Mouse (Mus musculus) G1E (cell line): Measurements from ENCODE around the gene Iqcf4. TPM values are rescaled to one million over a fixed set of nuclear protein-coding genes. Genes with fewer than 3 reads are reported as not detected.

Experiments
- ATAC-seq: 2 replicates; pipeline ENCODE4 v1.8.0; 2016; ENCODE audit warnings: mild to moderate bottlenecking; ENCODE audit not compliant: insufficient number of reproducible peaks, poor library complexity, low FRiP score, severe bottlenecking; ENCODE audit errors: extremely low read depth
- DNase-seq: peaks from one replicate; pipeline ENCODE4 v3.0.0; 2012; ENCODE audit warnings: low spot score
- H3K27me3 ChIP-seq: 2 replicates; pipeline ENCODE4 v1.6.1; 2012; ENCODE audit warnings: mild to moderate bottlenecking, low read length, inconsistent platforms; ENCODE audit not compliant: insufficient read depth
- H3K36me3 ChIP-seq: replicated peaks from 2 replicates; pipeline ENCODE3; 2012; ENCODE audit warnings: mild to moderate bottlenecking, inconsistent platforms
- H3K4me1 ChIP-seq: 2 replicates; pipeline ENCODE4 v1.6.1; 2012; ENCODE audit warnings: low read depth, low read length, inconsistent platforms, mixed read lengths; ENCODE audit not compliant: insufficient read depth
- H3K4me3 ChIP-seq: 2 replicates; pipeline ENCODE4 v1.5.1; 2012; ENCODE audit warnings: low read depth, mild to moderate bottlenecking, inconsistent platforms, low read length, moderate library complexity, mixed read lengths
- H3K9me3 ChIP-seq: replicated peaks from 2 replicates; pipeline ENCODE4 v1.6.1; 2012; ENCODE audit warnings: inconsistent platforms
- CTCF ChIP-seq: IDR thresholded peaks from 2 replicates; pipeline ENCODE4 v1.5.1; 2012; ENCODE audit warnings: low read depth, low read length, inconsistent platforms, mixed read lengths
- GATA1 ChIP-seq: IDR thresholded peaks from 2 replicates; pipeline ENCODE4 v1.6.1; 2012; ENCODE audit warnings: borderline replicate concordance, low read length, inconsistent platforms, mixed read lengths
- GATA2 ChIP-seq: IDR thresholded peaks from 2 replicates; pipeline ENCODE4 v1.6.1; 2012; ENCODE audit warnings: low read depth, low read length, inconsistent platforms, borderline replicate concordance
- POLR2AphosphoS5 ChIP-seq: IDR thresholded peaks from 2 replicates; pipeline ENCODE4 v1.6.1; 2012; ENCODE audit warnings: low read depth, low read length, inconsistent platforms; ENCODE audit not compliant: insufficient replicate concordance
- TAL1 ChIP-seq: conservative IDR thresholded peaks from 2 replicates; pipeline ENCODE4 v1.6.1; 2012; ENCODE audit warnings: low read depth, low read length, inconsistent platforms, mixed read lengths
- polyA plus RNA-seq: library from polyadenylated mRNA; stranded (reverse); fragments of >175 nt; gene quantifications from 2 replicates; pipeline ENCODE4 v1.2.3, GENCODE M21; 2012
- total RNA-seq, 2 experiments: library from RNA; stranded (forward) in 1 of 2; stranded (reverse) in 1 of 2; fragments of 200-1000 nt in 1 of 2; fragments of >200 nt in 1 of 2; fragmentation: Nextera tagmentation in 1 of 2; gene quantifications; 2 replicates each; pipeline ENCODE4 v1.2.3; 2014 to 2017

The Iqcf4 gene
- total and polyA plus RNA-seq, 3 experiments: not detected

GRCm38 (mm10) chr9:106534975-106535374, 35.8 kb downstream of the Iqcf4 start:
- ATAC-seq: no peak
- H3K4me1 ChIP-seq: no peaks in the 10 kb centered on the region; the same call in 1 of the 2 replicates
- no peak for DNase-seq
- H3K9me3 ChIP-seq: peaks cover under 1% of the 10 kb centered on the region; the same call in 1 of the 2 replicates
- no peaks in the 10 kb centered on the region for H3K36me3 ChIP-seq
- H3K27me3 ChIP-seq: no peaks in the 10 kb centered on the region; the same call in 1 of the 2 replicates
- H3K4me3 ChIP-seq: no peak overlapping the region
- TF ChIP-seq POLR2AphosphoS5 (no peak), GATA1 (no peak), GATA2 (no peak), CTCF (no peak), TAL1 (no peak)

GRCm38 (mm10) chr9:106534296-106534695, 36.5 kb downstream of the Iqcf4 start:
- no peak for TF ChIP-seq POLR2AphosphoS5
- no peak for TF ChIP-seq CTCF
- no peak for TF ChIP-seq GATA2
- TF ChIP-seq GATA1: no peak
- no peaks in the 10 kb centered on the region; the same call in 1 of the 2 replicates for H3K4me1 ChIP-seq
- DNase-seq: no peak
- no peaks in the 10 kb centered on the region; the same call in 1 of the 2 replicates for H3K9me3 ChIP-seq
- no peak overlapping the region for H3K4me3 ChIP-seq
- ATAC-seq: no peak
- H3K36me3 ChIP-seq: no peaks in the 10 kb centered on the region
- H3K27me3 ChIP-seq: peaks cover under 1% of the 10 kb centered on the region; the same call in 1 of the 2 replicates

- no peak overlapping the region for H3K4me3 ChIP-seq
- no peak for ATAC-seq
- H3K9me3 ChIP-seq: no peaks in the 10 kb centered on the region
- peak; percentile 70 for TF ChIP-seq CTCF
- TF ChIP-seq TAL1: no peak
- H3K4me1 ChIP-seq: no peaks in the 10 kb centered on the region; the same call in 1 of the 2 replicates
- no peaks in the 10 kb centered on the region for H3K36me3 ChIP-seq
- peaks cover 10% of the 10 kb centered on the region; the same call in 1 of the 2 replicates for H3K27me3 ChIP-seq
- DNase-seq: peak; percentile 33
These were observed 39.0 kb downstream of the Iqcf4 start for GRCm38 (mm10) chr9:106531833-106532232.

GRCm38 (mm10) chr9:106519909-106520308, 50.9 kb downstream of the Iqcf4 start:
- Histone ChIP-seq H3K4me1 (peaks cover 55% of the 10 kb centered on the region), H3K36me3 (peaks cover under 1% of the 10 kb centered on the region), H3K27me3 (no peaks in the 10 kb centered on the region), H3K4me3 (peak overlapping the region; percentile 67), H3K9me3 (no peaks in the 10 kb centered on the region)
- TF ChIP-seq CTCF (no peak), POLR2AphosphoS5 (no peak), TAL1 (peak; percentile 67)
- DNase-seq: peak; percentile 84
- peak; percentile 72 for ATAC-seq

- Histone ChIP-seq H3K36me3 (no peaks in the 10 kb centered on the region), H3K27me3 (no peaks in the 10 kb centered on the region), H3K4me1 (peaks cover 53% of the 10 kb centered on the region), H3K4me3 (peak overlapping the region; percentile 67; the same call in 1 of the 2 replicates), H3K9me3 (no peaks in the 10 kb centered on the region)
- peak; percentile 38 for DNase-seq
- TF ChIP-seq TAL1 (no peak), CTCF (no peak), GATA1 (no peak), POLR2AphosphoS5 (no peak), GATA2 (no peak)
- ATAC-seq: peak; percentile 69
These were observed 51.4 kb downstream of the Iqcf4 start for GRCm38 (mm10) chr9:106519433-106519832.

Other genes starting within 250 kb of the Iqcf4 start
- gene Dusp7, start 202.4 kb downstream of the Iqcf4 start, total RNA-seq (2014; fragmentation: Nextera tagmentation): 49.3 and 50.4 TPM in 2 replicates
- gene Dusp7, start 202.4 kb downstream of the Iqcf4 start, total RNA-seq (2017): 7.8 and 8.6 TPM in 2 replicates
- 27.3 and 32.5 TPM in 2 replicates for gene Dusp7, start 202.4 kb downstream of the Iqcf4 start, polyA plus RNA-seq
- gene Rpl29, start 141.5 kb downstream of the Iqcf4 start, total RNA-seq (2014; fragmentation: Nextera tagmentation): 149 and 190 TPM in 2 replicates
- gene Rpl29, start 141.5 kb downstream of the Iqcf4 start, total RNA-seq (2017): 81.1 and 107 TPM in 2 replicates
- gene Rpl29, start 141.5 kb downstream of the Iqcf4 start, polyA plus RNA-seq: 29.5 and 38.8 TPM in 2 replicates
- 6.0 and 11.6 TPM in 2 replicates for gene Acy1, start 132.7 kb downstream of the Iqcf4 start, total RNA-seq (2014; fragmentation: Nextera tagmentation)
- 11.0 and 17.1 TPM in 2 replicates for gene Acy1, start 132.7 kb downstream of the Iqcf4 start, total RNA-seq (2017)
- gene Acy1, start 132.7 kb downstream of the Iqcf4 start, polyA plus RNA-seq: 12.7 and 16.5 TPM in 2 replicates
- gene Abhd14b, start 123.5 kb downstream of the Iqcf4 start, total RNA-seq (2014; fragmentation: Nextera tagmentation): 6.9 and 7.7 TPM in 2 replicates
- gene Abhd14b, start 123.5 kb downstream of the Iqcf4 start, total RNA-seq (2017): 2.6 and 3.1 TPM in 2 replicates
- gene Abhd14b, start 123.5 kb downstream of the Iqcf4 start, polyA plus RNA-seq: 2.3 and 3.1 TPM in 2 replicates
- gene Abhd14a, start 123.3 kb downstream of the Iqcf4 start, total RNA-seq (2014; fragmentation: Nextera tagmentation): 4.8 and 5.7 TPM in 2 replicates
- 7.7 and 8.4 TPM in 2 replicates for gene Abhd14a, start 123.3 kb downstream of the Iqcf4 start, total RNA-seq (2017)
- 22.4 and 24.0 TPM in 2 replicates for gene Abhd14a, start 123.3 kb downstream of the Iqcf4 start, polyA plus RNA-seq
- 9.2 and 9.9 TPM in 2 replicates for gene Pcbp4, start 117.7 kb downstream of the Iqcf4 start, total RNA-seq (2014; fragmentation: Nextera tagmentation)
- 2.8 and 3.0 TPM in 2 replicates for gene Pcbp4, start 117.7 kb downstream of the Iqcf4 start, total RNA-seq (2017)
- 18.9 and 22.1 TPM in 2 replicates for gene Pcbp4, start 117.7 kb downstream of the Iqcf4 start, polyA plus RNA-seq
- not detected in 2 replicates for gene Gpr62, start 105.1 kb downstream of the Iqcf4 start, total RNA-seq (2014; fragmentation: Nextera tagmentation)
- not detected in 2 replicates for gene Gpr62, start 105.1 kb downstream of the Iqcf4 start, total RNA-seq (2017)
- not detected in 2 replicates for gene Gpr62, start 105.1 kb downstream of the Iqcf4 start, polyA plus RNA-seq
- gene Rrp9, start 95.0 kb downstream of the Iqcf4 start, total RNA-seq (2014; fragmentation: Nextera tagmentation): 25.7 and 45.8 TPM in 2 replicates
- gene Rrp9, start 95.0 kb downstream of the Iqcf4 start, total RNA-seq (2017): 32.6 and 39.2 TPM in 2 replicates
- 357 and 455 TPM in 2 replicates for gene Rrp9, start 95.0 kb downstream of the Iqcf4 start, polyA plus RNA-seq
- 3.5 TPM in 1 of 2 replicates, not detected in the other for gene Parp3, start 94.0 kb downstream of the Iqcf4 start, total RNA-seq (2014; fragmentation: Nextera tagmentation)
- gene Parp3, start 94.0 kb downstream of the Iqcf4 start, total RNA-seq (2017): 2.8 and 3.2 TPM in 2 replicates
- 0.48 and 0.85 TPM in 2 replicates for gene Parp3, start 94.0 kb downstream of the Iqcf4 start, polyA plus RNA-seq
- not detected in 2 replicates for gene Iqcf1, start 71.0 kb downstream of the Iqcf4 start, total RNA-seq (2014; fragmentation: Nextera tagmentation)
- gene Iqcf1, start 71.0 kb downstream of the Iqcf4 start, total RNA-seq (2017): not detected in 2 replicates
- not detected in 2 replicates for gene Iqcf1, start 71.0 kb downstream of the Iqcf4 start, polyA plus RNA-seq
- gene Iqcf5, start 56.4 kb downstream of the Iqcf4 start, total RNA-seq (2014; fragmentation: Nextera tagmentation): 3.6 and 5.3 TPM in 2 replicates
- 0.76 and 1.2 TPM in 2 replicates for gene Iqcf5, start 56.4 kb downstream of the Iqcf4 start, total RNA-seq (2017)
- 0.13 TPM in 1 of 2 replicates, not detected in the other for gene Iqcf5, start 56.4 kb downstream of the Iqcf4 start, polyA plus RNA-seq
- not detected in 2 replicates for gene Iqcf3, start 9.4 kb downstream of the Iqcf4 start, total RNA-seq (2014; fragmentation: Nextera tagmentation)
- not detected in 2 replicates for gene Iqcf3, start 9.4 kb downstream of the Iqcf4 start, total RNA-seq (2017)
- not detected in 2 replicates for gene Iqcf3, start 9.4 kb downstream of the Iqcf4 start, polyA plus RNA-seq
- not detected in 2 replicates for gene Iqcf6, start 55.6 kb upstream of the Iqcf4 start, total RNA-seq (2014; fragmentation: Nextera tagmentation)
- gene Iqcf6, start 55.6 kb upstream of the Iqcf4 start, total RNA-seq (2017): not detected in 2 replicates
- gene Iqcf6, start 55.6 kb upstream of the Iqcf4 start, polyA plus RNA-seq: not detected in 2 replicates
- not detected in 2 replicates for gene Grm2, start 85.1 kb upstream of the Iqcf4 start, total RNA-seq (2014; fragmentation: Nextera tagmentation)
- gene Grm2, start 85.1 kb upstream of the Iqcf4 start, total RNA-seq (2017): 0.12 and 0.16 TPM in 2 replicates
- not detected in 2 replicates for gene Grm2, start 85.1 kb upstream of the Iqcf4 start, polyA plus RNA-seq
- gene Tex264, start 114.9 kb upstream of the Iqcf4 start, total RNA-seq (2014; fragmentation: Nextera tagmentation): 39.7 and 54.5 TPM in 2 replicates
- 52.3 and 63.6 TPM in 2 replicates for gene Tex264, start 114.9 kb upstream of the Iqcf4 start, total RNA-seq (2017)
- gene Tex264, start 114.9 kb upstream of the Iqcf4 start, polyA plus RNA-seq: 39.1 and 40.6 TPM in 2 replicates
- gene Rad54l2, start 218.2 kb upstream of the Iqcf4 start, total RNA-seq (2014; fragmentation: Nextera tagmentation): 28.8 and 32.6 TPM in 2 replicates
- 13.8 and 21.0 TPM in 2 replicates for gene Rad54l2, start 218.2 kb upstream of the Iqcf4 start, total RNA-seq (2017)
- 7.4 and 8.7 TPM in 2 replicates for gene Rad54l2, start 218.2 kb upstream of the Iqcf4 start, polyA plus RNA-seq